Mouse (Mus musculus) embryo, embryonic 11 days (tissue): Measurements from ENCODE around the gene Napsa.

ENCODE experiments used
- DNase-seq: peaks from one replicate; pipeline ENCODE4 v3.0.0-alpha.2; 2015

The Napsa gene

GRCm38 (mm10) chr7:44571811-44572210 is 369 bp upstream of the Napsa start:
- no peak for DNase-seq

- DNase-seq, result no peak
Measured at GRCm38 (mm10) chr7:44572956-44573484, 840 bp downstream of the Napsa start.

- no peak for DNase-seq
Measured at GRCm38 (mm10) chr7:44576333-44576844, 4.2 kb downstream of the Napsa start.

DNA sequence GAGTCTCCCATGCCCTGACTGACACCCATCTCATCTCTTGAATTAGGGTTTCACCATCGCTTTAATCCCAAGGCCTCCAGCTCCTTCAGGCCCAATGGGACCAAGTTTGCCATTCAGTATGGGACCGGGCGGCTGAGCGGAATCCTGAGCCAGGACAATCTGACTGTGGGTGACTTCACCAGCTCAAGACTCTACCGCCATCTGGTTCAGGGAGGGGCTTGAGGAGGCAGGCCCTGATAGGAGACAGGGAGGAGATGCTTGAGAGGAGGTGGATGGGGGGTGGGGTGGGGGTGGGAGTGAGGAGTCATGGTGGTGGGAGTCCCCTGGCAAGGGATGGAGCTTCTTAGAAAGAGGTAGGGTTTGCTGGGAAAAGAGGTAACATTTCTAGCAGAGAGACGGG is 9.5 kb downstream of the Napsa start:
- no peak for DNase-seq

GRCm38 (mm10) chr7:44582709-44583108 is 10.5 kb downstream of the Napsa start:
- DNase-seq, result no peak

GRCm38 (mm10) chr7:44583146-44583545 is 11.0 kb downstream of the Napsa start:
- DNase-seq, result no peak

DNA sequence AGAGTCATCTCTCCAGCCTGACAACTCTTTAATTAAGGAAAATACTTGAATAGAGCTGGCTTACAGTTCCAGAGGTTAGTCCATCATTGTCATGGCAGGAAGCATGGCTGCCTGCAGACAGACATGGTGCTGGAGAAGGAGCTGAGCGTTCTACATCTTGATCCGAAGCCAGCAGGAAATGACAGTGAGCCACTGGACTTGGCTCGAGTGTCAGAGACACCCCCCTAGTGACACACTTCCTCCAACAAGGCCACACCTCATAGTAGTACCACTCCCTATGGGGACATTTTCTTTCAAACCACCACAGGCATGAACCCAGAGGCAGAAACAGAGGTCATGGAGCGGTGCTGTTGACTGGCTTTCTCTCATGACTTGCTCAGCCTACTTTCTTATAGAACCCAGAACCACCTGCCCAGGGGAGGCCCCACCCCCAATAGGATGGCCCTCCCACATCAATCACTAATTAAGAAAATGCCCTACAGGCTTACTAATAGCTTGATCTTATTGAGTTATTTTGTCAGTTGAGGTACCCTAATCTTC is 12.2 kb downstream of the Napsa start:
- DNase-seq, result no peak

DNA sequence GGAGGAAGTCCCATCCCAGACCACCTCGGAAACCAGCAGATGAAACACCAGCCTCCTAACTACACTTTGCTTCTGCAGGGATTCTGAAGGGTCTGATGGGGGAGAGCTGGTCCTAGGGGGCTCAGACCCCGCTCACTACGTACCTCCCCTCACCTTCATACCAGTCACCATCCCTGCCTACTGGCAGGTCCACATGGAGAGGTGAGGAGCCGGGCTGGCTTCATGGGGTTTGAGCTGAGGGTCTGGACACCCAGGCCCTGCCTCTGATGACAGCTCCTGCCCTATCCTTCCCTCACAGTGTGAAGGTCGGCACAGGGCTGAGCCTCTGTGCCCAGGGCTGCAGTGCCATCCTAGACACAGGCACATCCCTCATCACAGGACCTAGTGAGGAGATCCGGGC is 12.7 kb downstream of the Napsa start:
- no peak for DNase-seq

- DNase-seq, result no peak
Measured at GRCm38 (mm10) chr7:44585606-44586005, 13.4 kb downstream of the Napsa start.

- DNase-seq, result peak; percentile 68
Measured at GRCm38 (mm10) chr7:44586518-44586917, 14.3 kb downstream of the Napsa start.

DNA sequence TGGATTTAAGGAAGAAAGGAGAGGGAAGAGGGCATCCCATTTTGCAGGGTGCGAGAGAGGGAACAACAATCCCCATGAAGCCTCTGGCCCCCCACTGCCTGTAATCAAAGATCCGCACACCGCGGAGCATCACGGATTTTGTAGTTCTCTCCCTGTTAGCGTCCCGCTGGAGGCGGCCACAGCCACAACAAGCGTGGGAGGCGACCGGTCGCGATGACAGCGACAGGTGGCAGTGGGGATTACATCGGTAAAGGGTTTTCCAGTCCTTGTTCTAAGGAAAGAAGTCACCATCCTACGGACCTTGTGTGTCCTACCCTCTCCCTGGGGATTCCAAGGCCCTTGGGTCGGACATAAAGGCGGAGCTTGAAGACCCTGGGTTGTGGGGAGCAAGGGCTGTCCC is 14.8 kb downstream of the Napsa start:
- peak; percentile 86 for DNase-seq

DNA sequence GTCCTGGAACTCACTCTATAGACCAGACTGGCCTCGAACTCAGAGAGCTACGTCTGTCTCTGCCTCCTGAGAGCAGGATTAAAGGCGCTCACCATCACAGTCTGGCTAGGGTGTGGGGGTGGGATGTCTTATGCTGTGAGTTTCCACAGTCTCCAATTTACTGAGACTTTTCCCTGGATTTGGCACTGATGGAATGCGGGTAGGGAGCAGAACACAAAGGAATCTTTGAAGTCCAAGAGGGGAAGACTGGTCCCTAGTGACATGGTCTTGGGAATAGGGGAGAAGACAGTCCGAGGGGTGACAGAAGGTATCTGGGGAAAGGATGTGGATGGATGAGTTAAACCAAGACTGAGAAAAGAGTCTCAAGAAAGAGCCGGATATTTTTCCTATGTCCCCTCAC is 15.5 kb downstream of the Napsa start:
- no peak for DNase-seq

DNA sequence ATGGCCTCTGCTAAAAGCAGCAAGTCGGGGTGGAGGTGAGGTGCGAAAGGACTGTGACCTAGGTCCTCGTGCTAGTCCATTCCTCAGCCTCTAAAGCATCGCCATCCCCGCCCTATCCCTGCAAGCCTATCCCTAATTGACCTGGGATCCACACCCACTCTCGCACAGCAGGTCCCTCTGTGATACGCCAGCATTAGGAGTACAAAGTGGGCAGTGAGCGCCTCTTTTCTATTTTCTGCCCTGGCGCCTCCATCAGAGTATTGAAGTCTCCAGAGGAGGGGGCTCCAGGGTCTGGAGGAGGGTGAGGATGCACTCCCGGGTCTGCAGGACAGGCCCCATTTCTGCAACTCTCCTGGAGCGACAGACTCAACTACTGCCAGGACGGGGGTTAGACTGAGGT is 16.2 kb downstream of the Napsa start:
- DNase-seq, result no peak

- DNase-seq, result peak; percentile 93
Measured at GRCm38 (mm10) chr7:44589149-44589548, 17.0 kb downstream of the Napsa start.

DNA sequence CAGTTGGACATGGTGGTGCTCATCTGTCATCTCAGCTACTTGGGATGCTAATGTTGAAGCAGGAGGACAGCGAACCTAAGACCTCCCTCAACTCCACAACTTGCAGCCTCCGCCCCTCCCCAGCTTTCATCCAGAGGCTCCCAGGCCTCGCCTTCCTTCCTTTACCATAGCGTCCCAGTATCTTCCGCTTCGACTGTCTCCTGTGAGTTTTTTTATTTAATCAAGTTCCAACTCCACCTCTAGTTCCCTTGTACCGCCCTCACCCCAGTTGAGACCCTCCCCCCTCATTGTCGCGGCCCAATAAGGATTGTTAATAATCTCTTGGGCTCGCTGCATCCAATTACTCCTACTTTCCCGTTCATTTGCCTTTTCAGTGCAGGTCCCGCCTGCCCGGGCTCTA is 17.8 kb downstream of the Napsa start:
- peak; percentile 40 for DNase-seq

DNA sequence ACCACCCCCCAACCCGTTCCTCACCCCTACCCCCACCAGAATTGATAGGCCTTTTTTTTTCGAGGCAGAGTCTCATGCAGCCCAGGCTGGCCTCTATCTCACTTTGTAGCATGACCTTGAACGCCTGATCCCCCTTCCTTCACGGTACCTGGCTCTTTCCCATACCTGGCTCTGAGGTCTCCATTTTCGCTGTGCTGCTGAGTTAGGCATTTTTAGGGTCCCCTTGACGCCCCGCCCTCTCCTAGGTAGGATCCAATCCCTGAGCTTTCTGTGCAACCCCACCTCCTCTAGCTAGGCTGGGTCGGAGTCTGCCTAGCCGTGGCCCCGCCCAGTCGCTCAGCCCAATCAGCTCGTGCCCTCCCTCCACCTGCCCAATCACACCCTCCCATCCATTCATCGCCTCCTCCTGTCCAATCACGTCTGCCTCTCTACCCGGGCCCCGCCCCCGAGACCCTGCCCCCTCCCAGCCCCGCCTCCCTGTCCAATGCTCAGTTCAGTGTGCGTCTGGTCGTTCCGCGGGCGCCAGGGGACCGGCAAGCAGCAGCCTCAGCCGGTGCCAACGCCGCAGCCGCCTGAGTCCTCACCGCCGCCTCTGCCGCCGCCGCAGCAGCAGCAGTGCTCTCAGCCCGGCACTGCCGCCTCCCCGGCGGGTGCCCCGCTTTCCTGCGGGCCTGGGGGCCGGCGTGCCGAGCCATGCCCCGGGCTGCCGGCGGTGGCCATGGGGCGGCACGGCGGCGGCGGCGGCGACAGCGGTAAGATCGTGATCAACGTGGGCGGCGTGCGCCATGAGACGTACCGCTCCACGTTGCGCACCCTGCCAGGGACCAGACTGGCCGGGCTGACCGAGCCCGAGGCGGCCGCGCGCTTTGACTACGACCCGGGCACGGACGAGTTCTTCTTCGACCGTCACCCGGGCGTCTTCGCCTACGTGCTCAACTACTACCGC is 18.5 kb downstream of the Napsa start, which contains the start of gene Kcnc3:
Gene Kcnc3 (plus strand): TSS at position 263 of the 946 bp plus-strand sequence.
- peak; percentile 95 for DNase-seq

- no peak for DNase-seq
Measured at GRCm38 (mm10) chr7:44591348-44592116, 19.4 kb downstream of the Napsa start.

GRCm38 (mm10) chr7:44593051-44593450 is 20.9 kb downstream of the Napsa start:
- DNase-seq, result no peak

GRCm38 (mm10) chr7:44593775-44594174 is 21.6 kb downstream of the Napsa start:
- peak; percentile 92 for DNase-seq

DNA sequence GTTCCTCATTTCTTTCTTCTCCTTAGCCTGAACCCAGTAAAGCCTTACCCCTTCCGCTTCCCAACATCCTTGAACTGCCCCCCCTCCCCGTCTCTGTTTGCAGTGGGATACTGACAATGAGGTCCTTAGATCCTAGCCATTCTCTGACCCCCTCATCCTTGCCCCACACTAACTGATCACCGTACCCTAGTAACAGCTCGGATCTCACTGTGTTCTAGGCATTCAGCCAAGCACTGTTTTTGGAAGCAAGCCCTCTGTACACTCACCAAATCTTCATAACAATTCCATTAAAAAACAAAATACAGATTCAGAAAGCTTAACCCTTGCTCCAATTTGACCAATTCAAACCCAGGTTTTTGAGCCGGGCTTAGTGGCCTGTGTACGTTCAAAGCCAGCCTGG is 22.1 kb downstream of the Napsa start:
- no peak for DNase-seq

GRCm38 (mm10) chr7:44595131-44595561 is 23.0 kb downstream of the Napsa start:
- DNase-seq, result no peak

DNA sequence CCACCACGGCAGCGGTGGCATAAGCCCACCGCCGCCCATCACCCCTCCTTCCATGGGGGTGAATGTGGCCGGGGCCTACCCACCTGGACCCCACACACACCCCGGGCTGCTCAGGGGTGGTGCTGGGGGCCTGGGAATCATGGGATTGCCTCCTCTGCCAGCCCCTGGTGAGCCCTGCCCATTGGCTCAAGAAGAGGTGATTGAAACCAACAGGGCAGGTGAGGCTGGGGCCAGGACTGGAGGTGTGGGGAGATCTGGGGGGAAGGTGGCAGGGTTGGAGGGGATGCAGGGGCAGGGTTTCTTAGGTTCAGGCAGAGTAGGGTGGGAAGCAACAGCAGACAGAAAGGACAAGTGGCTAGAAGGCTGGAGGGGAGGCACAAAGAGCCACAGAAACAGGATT is 23.9 kb downstream of the Napsa start:
- no peak for DNase-seq

- DNase-seq, result no peak
Measured at GRCm38 (mm10) chr7:44596996-44597538, 24.9 kb downstream of the Napsa start.
